Mouse (Mus musculus): ENCODE measurements at regions not wholly inside any gene's neighbourhood (a gene's known extent, or its start where the extent isn't known, plus 50 kb on each side); places are given as distances from the start of the nearest gene placed in this dataset.

- H3K4me1 ChIP-seq, result no peaks in the 10 kb centered on the region
- no peak overlapping the region for H3K4me2 ChIP-seq (replicated peaks)
- no peak overlapping the region for H3K4me3 ChIP-seq
- no peaks in the 10 kb centered on the region for H3K36me3 ChIP-seq
- no peaks in the 10 kb centered on the region for H3K27me3 ChIP-seq
- H3K9ac ChIP-seq, result no peak overlapping the region
- H3K9me3 ChIP-seq (replicated peaks), result no peaks in the 10 kb centered on the region
- no peak overlapping the region for H3K27ac ChIP-seq
- 43% methylated on average over 17 of the region's 17 CpGs for WGBS
- no peak for ATAC-seq (ENCODE audit: low FRiP score)
Observed at GRCm38 (mm10) chr13:47348517-47349145, 226.2 kb downstream of the Rnf144b start.

GRCm38 (mm10) chr13:47354446-47354845 lies 232.0 kb downstream of the Rnf144b start:
- Histone ChIP-seq H3K27ac (no peak overlapping the region), H3K4me2 (replicated peaks) (no peak overlapping the region), H3K27me3 (no peaks in the 10 kb centered on the region), H3K4me1 (no peaks in the 10 kb centered on the region), H3K36me3 (no peaks in the 10 kb centered on the region), H3K9ac (no peak overlapping the region), H3K4me3 (no peak overlapping the region), H3K9me3 (replicated peaks) (no peaks in the 10 kb centered on the region)
- WGBS, result 64% methylated on average over 12 of the region's 12 CpGs
- ATAC-seq (ENCODE audit: low FRiP score), result no peak

GRCm38 (mm10) chr13:47355169-47355568 lies 232.7 kb downstream of the Rnf144b start:
- ATAC-seq (ENCODE audit: low FRiP score), result no peak
- Histone ChIP-seq H3K4me2 (replicated peaks) (no peak overlapping the region), H3K27ac (no peak overlapping the region), H3K9ac (no peak overlapping the region), H3K4me1 (no peaks in the 10 kb centered on the region), H3K36me3 (no peaks in the 10 kb centered on the region), H3K9me3 (replicated peaks) (no peaks in the 10 kb centered on the region), H3K4me3 (no peak overlapping the region), H3K27me3 (no peaks in the 10 kb centered on the region)
- 56% methylated on average over 5 of the region's 5 CpGs for WGBS

GRCm38 (mm10) chr13:47358986-47359385 lies 236.5 kb downstream of the Rnf144b start:
- Histone ChIP-seq H3K4me3 (no peak overlapping the region), H3K27me3 (no peaks in the 10 kb centered on the region), H3K4me2 (replicated peaks) (no peak overlapping the region), H3K27ac (no peak overlapping the region), H3K9ac (no peak overlapping the region), H3K36me3 (no peaks in the 10 kb centered on the region), H3K9me3 (replicated peaks) (no peaks in the 10 kb centered on the region), H3K4me1 (no peaks in the 10 kb centered on the region)
- ATAC-seq (ENCODE audit: low FRiP score), result no peak
- WGBS, result 76% methylated on average over 9 of the region's 9 CpGs

- no peaks in the 10 kb centered on the region for H3K27me3 ChIP-seq
- no peaks in the 10 kb centered on the region for H3K36me3 ChIP-seq
- no peak overlapping the region for H3K4me2 ChIP-seq (replicated peaks)
- no peak overlapping the region for H3K9ac ChIP-seq
- no peak for ATAC-seq (ENCODE audit: low FRiP score)
- no peak overlapping the region for H3K4me3 ChIP-seq
- 70% methylated on average over 7 of the region's 7 CpGs for WGBS
- H3K4me1 ChIP-seq, result peaks cover 7% of the 10 kb centered on the region; the same call in 1 of the 2 replicates
- no peaks in the 10 kb centered on the region for H3K9me3 ChIP-seq (replicated peaks)
- H3K27ac ChIP-seq, result no peak overlapping the region
Observed at GRCm38 (mm10) chr13:47365776-47366175, 243.3 kb downstream of the Rnf144b start.

GRCm38 (mm10) chr13:47368041-47368823 lies 245.8 kb downstream of the Rnf144b start:
- Histone ChIP-seq H3K4me2 (replicated peaks) (peak overlapping the region; percentile 17; the same call in 1 of the 2 replicates), H3K4me1 (peaks cover 7% of the 10 kb centered on the region; the same call in 1 of the 2 replicates), H3K4me3 (no peak overlapping the region), H3K27me3 (no peaks in the 10 kb centered on the region), H3K36me3 (no peaks in the 10 kb centered on the region), H3K9me3 (replicated peaks) (no peaks in the 10 kb centered on the region), H3K9ac (no peak overlapping the region), H3K27ac (0 out of 2 replicates have a peak overlapping the region, but pooled peaks have one; percentile 23)
- no peak for ATAC-seq (ENCODE audit: low FRiP score)
- 34% methylated on average over 13 of the region's 13 CpGs for WGBS

GRCm38 (mm10) chr13:47374583-47374982 lies 252.1 kb downstream of the Rnf144b start:
- WGBS, result 74% methylated on average over 1 of the region's 1 CpGs
- no peak overlapping the region for H3K9ac ChIP-seq
- no peak overlapping the region for H3K27ac ChIP-seq
- no peaks in the 10 kb centered on the region for H3K4me1 ChIP-seq
- H3K4me3 ChIP-seq, result no peak overlapping the region
- H3K9me3 ChIP-seq (replicated peaks), result 0 out of 2 replicates have a peak, but pooled peaks cover 7% of the 10 kb centered on the region
- no peaks in the 10 kb centered on the region for H3K36me3 ChIP-seq
- ATAC-seq (ENCODE audit: low FRiP score), result no peak
- no peak overlapping the region for H3K4me2 ChIP-seq (replicated peaks)
- no peaks in the 10 kb centered on the region for H3K27me3 ChIP-seq

- no peaks in the 10 kb centered on the region for H3K9me3 ChIP-seq (replicated peaks)
- H3K4me2 ChIP-seq (replicated peaks), result no peak overlapping the region
- no peaks in the 10 kb centered on the region for H3K4me1 ChIP-seq
- H3K4me3 ChIP-seq, result no peak overlapping the region
- H3K9ac ChIP-seq, result no peak overlapping the region
- H3K27me3 ChIP-seq, result no peaks in the 10 kb centered on the region
- no peak for ATAC-seq (ENCODE audit: low FRiP score)
- H3K36me3 ChIP-seq, result no peaks in the 10 kb centered on the region
- no peak overlapping the region for H3K27ac ChIP-seq
- WGBS, result 39% methylated on average over 5 of the region's 5 CpGs
Observed at GRCm38 (mm10) chr13:47391023-47391422, 268.6 kb downstream of the Rnf144b start.

GRCm38 (mm10) chr13:47397726-47398350 lies 275.4 kb downstream of the Rnf144b start:
- Histone ChIP-seq H3K27me3 (no peaks in the 10 kb centered on the region), H3K27ac (no peak overlapping the region), H3K9me3 (replicated peaks) (no peaks in the 10 kb centered on the region), H3K4me1 (no peaks in the 10 kb centered on the region), H3K9ac (no peak overlapping the region), H3K4me2 (replicated peaks) (no peak overlapping the region), H3K36me3 (no peaks in the 10 kb centered on the region), H3K4me3 (no peak overlapping the region)
- 74% methylated on average over 8 of the region's 8 CpGs for WGBS
- peak; percentile 38; the same call in 1 of the 2 replicates for ATAC-seq (ENCODE audit: low FRiP score)

GRCm38 (mm10) chr13:47398976-47399375 lies 276.5 kb downstream of the Rnf144b start:
- H3K9me3 ChIP-seq (replicated peaks), result no peaks in the 10 kb centered on the region
- 81% methylated on average over 5 of the region's 5 CpGs for WGBS
- H3K27me3 ChIP-seq, result no peaks in the 10 kb centered on the region
- no peaks in the 10 kb centered on the region for H3K4me1 ChIP-seq
- H3K4me3 ChIP-seq, result no peak overlapping the region
- ATAC-seq (ENCODE audit: low FRiP score), result no peak
- no peak overlapping the region for H3K4me2 ChIP-seq (replicated peaks)
- no peaks in the 10 kb centered on the region for H3K36me3 ChIP-seq
- no peak overlapping the region for H3K27ac ChIP-seq
- H3K9ac ChIP-seq, result no peak overlapping the region

GRCm38 (mm10) chr13:47413261-47413660 lies 290.8 kb downstream of the Rnf144b start:
- H3K27ac ChIP-seq, result no peak overlapping the region
- no peaks in the 10 kb centered on the region for H3K36me3 ChIP-seq
- no peak overlapping the region for H3K4me2 ChIP-seq (replicated peaks)
- H3K9me3 ChIP-seq (replicated peaks), result no peaks in the 10 kb centered on the region
- H3K4me1 ChIP-seq, result no peaks in the 10 kb centered on the region
- H3K4me3 ChIP-seq, result no peak overlapping the region
- H3K27me3 ChIP-seq, result no peaks in the 10 kb centered on the region
- ATAC-seq (ENCODE audit: low FRiP score), result no peak
- WGBS, result 91% methylated on average over 3 of the region's 3 CpGs
- H3K9ac ChIP-seq, result no peak overlapping the region

- no peak overlapping the region for H3K27ac ChIP-seq
- H3K27me3 ChIP-seq, result no peaks in the 10 kb centered on the region
- no peaks in the 10 kb centered on the region for H3K9me3 ChIP-seq (replicated peaks)
- H3K4me1 ChIP-seq, result no peaks in the 10 kb centered on the region
- H3K4me2 ChIP-seq (replicated peaks), result no peak overlapping the region
- no peak for ATAC-seq (ENCODE audit: low FRiP score)
- H3K4me3 ChIP-seq, result no peak overlapping the region
- no peaks in the 10 kb centered on the region for H3K36me3 ChIP-seq
- WGBS, result 82% methylated on average over 9 of the region's 9 CpGs
- no peak overlapping the region for H3K9ac ChIP-seq
Observed at GRCm38 (mm10) chr13:47413940-47414339, 291.5 kb downstream of the Rnf144b start.

Measured in hindbrain, embryonic 12.5 days (tissue).